Comparison of ENCODE assay signal across 16 mouse cellular contexts in the genomic region with DNA sequence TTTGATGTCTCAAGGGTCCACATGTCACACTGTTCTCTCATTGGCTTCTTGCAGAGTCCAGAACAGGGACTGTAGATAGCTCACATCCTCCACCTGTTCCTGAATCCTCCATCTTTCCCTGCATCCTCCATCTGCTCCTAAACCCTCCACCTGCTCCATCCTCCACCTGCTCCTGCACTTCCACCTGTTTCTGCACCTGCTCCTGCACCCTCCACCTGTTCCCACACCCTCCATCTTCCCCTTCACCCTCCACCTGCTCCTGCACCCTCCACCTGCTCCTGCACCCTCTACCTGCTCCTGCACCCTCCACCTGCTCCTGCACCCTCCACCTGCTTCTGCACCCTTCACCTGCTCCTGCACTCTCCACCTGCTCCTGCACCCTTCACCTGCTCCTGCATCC.
DNase-seq lines count a peak whose midpoint lies in the region; ATAC-seq lines count a peak whose summit lies in the region.
"Had no signal": no experiment of that assay in that cellular context is flagged by ENCODE, and none has a peak within 500 bp of the region (broad histone marks: within the 10 kb centered on the region; RNA-seq: fewer than 3 reads in every experiment).

No protein-coding gene starts in this region.

- no peaks in the 10 kb centered on the region for H3K9me3 ChIP-seq in limb, embryonic 15.5 days
- no peaks in the 10 kb centered on the region for H3K9me3 ChIP-seq in limb, embryonic 10.5 days (replicated peaks)
- H3K9me3 ChIP-seq in hindbrain, embryonic 13.5 days = no peaks in the 10 kb centered on the region
- H3K9me3 ChIP-seq: embryonic facial prominence, embryonic 10.5 days; embryonic facial prominence, embryonic 12.5 days; forebrain, embryonic 13.5 days; forebrain, embryonic 15.5 days had no signal

- peak; percentile 40 for DNase-seq in cerebellum, adult 9-10 months
- DNase-seq in cerebellum, postnatal 14 days = no peak
- peak; percentile 71 for DNase-seq in cerebellum, postnatal 25 days
- DNase-seq in cerebellum, postnatal 10 days = no peak
- no peak for DNase-seq in limb, embryonic 10.5 days (ENCODE audit: low spot score)
- peak; percentile 50 for DNase-seq in brain, adult 2 months (ENCODE audit: low read depth, low spot score)
- DNase-seq: adrenal gland, postnatal 10 days; cerebellum, adult 11 months; cerebellum, adult 8-10 months; forebrain, postnatal 0 days had no signal

- H3K36me3 ChIP-seq in limb, embryonic 15.5 days = no peaks in the 10 kb centered on the region
- H3K36me3 ChIP-seq in limb, embryonic 10.5 days = no peaks in the 10 kb centered on the region
- no peaks in the 10 kb centered on the region for H3K36me3 ChIP-seq in hindbrain, embryonic 13.5 days
- H3K36me3 ChIP-seq: embryonic facial prominence, embryonic 10.5 days; embryonic facial prominence, embryonic 12.5 days; forebrain, embryonic 15.5 days had no signal

- H3K4me2 ChIP-seq in limb, embryonic 15.5 days = no peak overlapping the region
- no peak overlapping the region for H3K4me2 ChIP-seq in hindbrain, embryonic 13.5 days
- H3K4me2 ChIP-seq: embryonic facial prominence, embryonic 12.5 days; forebrain, embryonic 13.5 days; forebrain, embryonic 15.5 days had no signal

- H3K27me3 ChIP-seq in limb, embryonic 15.5 days = peaks cover 5% of the 10 kb centered on the region; the same call in 1 of the 2 replicates
- H3K27me3 ChIP-seq in limb, embryonic 10.5 days (ENCODE audit: low read depth, poor library complexity, severe bottlenecking) = peaks cover 19% of the 10 kb centered on the region; the same call in 1 of the 2 replicates
- peaks cover 15% of the 10 kb centered on the region; the same call in 1 of the 2 replicates for H3K27me3 ChIP-seq in hindbrain, embryonic 13.5 days
- H3K27me3 ChIP-seq: embryonic facial prominence, embryonic 12.5 days; forebrain, embryonic 13.5 days; forebrain, embryonic 15.5 days had no signal

- no peak overlapping the region for H3K27ac ChIP-seq in limb, embryonic 15.5 days
- no peak overlapping the region for H3K27ac ChIP-seq in limb, embryonic 10.5 days
- H3K27ac ChIP-seq in hindbrain, embryonic 13.5 days = no peak overlapping the region
- H3K27ac ChIP-seq: embryonic facial prominence, embryonic 10.5 days; embryonic facial prominence, embryonic 12.5 days; forebrain, embryonic 13.5 days; forebrain, embryonic 15.5 days had no signal

- H3K9ac ChIP-seq in limb, embryonic 15.5 days = no peak overlapping the region
- H3K9ac ChIP-seq in hindbrain, embryonic 13.5 days = no peak overlapping the region
- H3K9ac ChIP-seq: embryonic facial prominence, embryonic 12.5 days; forebrain, embryonic 13.5 days; forebrain, embryonic 15.5 days; forebrain, postnatal 0 days had no signal

- H3K4me3 ChIP-seq in limb, embryonic 15.5 days = no peak overlapping the region
- H3K4me3 ChIP-seq in limb, embryonic 10.5 days = no peak overlapping the region
- no peak overlapping the region for H3K4me3 ChIP-seq in hindbrain, embryonic 13.5 days
- H3K4me3 ChIP-seq: embryonic facial prominence, embryonic 10.5 days; embryonic facial prominence, embryonic 12.5 days; forebrain, embryonic 13.5 days; forebrain, embryonic 15.5 days had no signal

- no peaks in the 10 kb centered on the region for H3K4me1 ChIP-seq in limb, embryonic 15.5 days
- peaks cover 13% of the 10 kb centered on the region for H3K4me1 ChIP-seq in limb, embryonic 10.5 days
- peaks cover 35% of the 10 kb centered on the region for H3K4me1 ChIP-seq in hindbrain, embryonic 13.5 days (replicated peaks)
- H3K4me1 ChIP-seq: embryonic facial prominence, embryonic 12.5 days had no signal

- ATAC-seq in limb, embryonic 15.5 days (ENCODE audit: insufficient number of reproducible peaks, low FRiP score, low TSS enrichment, low read depth) = 0 out of 2 replicates have a peak, but pooled peaks have one; percentile 5
- ATAC-seq in hindbrain, embryonic 13.5 days (ENCODE audit: low FRiP score) = no peak
- ATAC-seq: forebrain, embryonic 13.5 days; forebrain, embryonic 15.5 days; forebrain, postnatal 0 days had no signal

Comparison
In these comparisons a context has a peak if more than half of its experiments do, and no peak if none do; other contexts are left out.
1. DNase-seq: peak in cerebellum, adult 9-10 months (single experiment), cerebellum, postnatal 25 days (2 of 2) and brain, adult 2 months (single experiment); none in cerebellum, postnatal 14 days (0 of 2), cerebellum, postnatal 10 days (0 of 2) and limb, embryonic 10.5 days (single experiment).